Mouse (Mus musculus) forebrain, embryonic 13.5 days (tissue): ENCODE measurements around the gene Tdgf1. TPM values are rescaled to one million over a fixed set of nuclear protein-coding genes. Genes with fewer than 3 reads are reported as not detected.

Experiments used
- ATAC-seq: fragments of 200-750 bp; cut with Nextera tagmentation; 2 replicates; pipeline ENCODE4 v1.8.0; 2017
- H3K27ac ChIP-seq: fragments of 300-500 bp; sonication (generic); 2 replicates; pipeline ENCODE4 v1.5.1; 2015; ENCODE audit warnings: inconsistent platforms, mild to moderate bottlenecking, moderate library complexity
- H3K27me3 ChIP-seq: fragments of 300-500 bp; sonication (generic); 2 replicates; pipeline ENCODE4 v1.6.1; 2015; ENCODE audit warnings: mild to moderate bottlenecking, inconsistent platforms
- H3K36me3 ChIP-seq: fragments of 300-500 bp; sonication (generic); 2 replicates; pipeline ENCODE4 v1.6.1; 2015; ENCODE audit warnings: mild to moderate bottlenecking, inconsistent platforms; ENCODE audit not compliant: poor library complexity, severe bottlenecking
- H3K4me1 ChIP-seq: fragments of 300-500 bp; sonication (generic); 2 replicates; pipeline ENCODE4 v1.6.1; 2015; ENCODE audit warnings: inconsistent platforms
- H3K4me2 ChIP-seq: fragments of 300-500 bp; sonication (generic); 2 replicates; pipeline ENCODE4 v1.6.1; 2015; ENCODE audit warnings: inconsistent platforms, mild to moderate bottlenecking, moderate library complexity
- H3K4me3 ChIP-seq: fragments of 300-500 bp; sonication (generic); 2 replicates; pipeline ENCODE4 v1.5.1; 2015; ENCODE audit warnings: mild to moderate bottlenecking, inconsistent platforms
- H3K9ac ChIP-seq: fragments of 300-500 bp; sonication (generic); 2 replicates; pipeline ENCODE4 v1.6.1; 2015; ENCODE audit warnings: mild to moderate bottlenecking, inconsistent platforms
- H3K9me3 ChIP-seq: fragments of 300-500 bp; sonication (generic); replicated peaks from 2 replicates; pipeline ENCODE4 v1.6.1; 2016; ENCODE audit warnings: inconsistent platforms
- WGBS: fragments of 180-500 bp; shearing (Covaris S2); methylation state at CpG from one replicate; pipeline ENCODE4 v1.1.7; 2015; 5-methylcytosine and 5-hydroxymethylcytosine counted together
- polyA plus RNA-seq: library from polyadenylated mRNA; unstranded; fragments of >200 nt; fragmentation: Nextera tagmentation; extraction: Ambion mirVana; gene quantifications from 2 replicates; pipeline ENCODE4 v1.2.1, GENCODE M21; 2015

Tdgf1 gene
- polyA plus RNA-seq: not detected in 2 replicates

DNA sequence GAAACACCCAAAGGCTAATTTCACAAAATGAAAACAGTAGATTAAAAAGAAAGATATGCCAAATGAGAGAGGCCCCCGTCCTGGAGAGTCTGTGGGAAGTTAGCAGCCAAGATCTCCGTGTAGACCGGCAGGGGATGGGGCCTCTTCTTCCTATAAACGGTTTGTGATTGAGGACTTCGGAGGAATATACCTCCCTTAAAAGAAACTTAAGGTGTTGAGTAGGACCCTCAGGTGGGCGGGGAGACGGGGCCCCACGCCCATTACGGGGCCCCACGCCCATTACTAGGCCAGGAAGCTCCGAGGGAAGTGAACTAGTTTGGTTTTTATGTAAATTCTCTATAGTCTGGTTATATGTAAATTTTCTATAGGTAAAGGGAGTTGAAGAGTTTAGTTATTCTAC, at the start of gene Tdgf1:
Tdgf1 (minus strand) TSS at position 233 of the 400 bp plus-strand sequence.
- Histone ChIP-seq H3K9me3 (no peaks in the 10 kb centered on the region), H3K9ac (no peak within 1 kb of the TSS), H3K4me1 (peaks cover 16% of the 10 kb centered on the region; the same call in 1 of the 2 replicates), H3K36me3 (no peaks in the 10 kb centered on the region), H3K27ac (no peak within 1 kb of the TSS), H3K4me3 (no peak within 1 kb of the TSS), H3K4me2 (peak within 1 kb of the TSS; percentile 26), H3K27me3 (peaks cover 42% of the 10 kb centered on the region)
- WGBS: 16% methylated on average over 11 of the region's 11 CpGs
- ATAC-seq: no peak

GRCm38 (mm10) chr9:110994716-110995172, 48.8 kb upstream of the Tdgf1 start:
- Histone ChIP-seq H3K27me3 (no peaks in the 10 kb centered on the region), H3K4me3 (peak overlapping the region; percentile 46), H3K36me3 (no peaks in the 10 kb centered on the region), H3K4me2 (peak overlapping the region; percentile 56), H3K9me3 (no peaks in the 10 kb centered on the region), H3K9ac (peak overlapping the region; percentile 47; the same call in 1 of the 2 replicates), H3K27ac (peak overlapping the region; percentile 40), H3K4me1 (no peaks in the 10 kb centered on the region)
- ATAC-seq: peak; percentile 95
- WGBS: 11% methylated on average over 13 of the region's 13 CpGs

DNA sequence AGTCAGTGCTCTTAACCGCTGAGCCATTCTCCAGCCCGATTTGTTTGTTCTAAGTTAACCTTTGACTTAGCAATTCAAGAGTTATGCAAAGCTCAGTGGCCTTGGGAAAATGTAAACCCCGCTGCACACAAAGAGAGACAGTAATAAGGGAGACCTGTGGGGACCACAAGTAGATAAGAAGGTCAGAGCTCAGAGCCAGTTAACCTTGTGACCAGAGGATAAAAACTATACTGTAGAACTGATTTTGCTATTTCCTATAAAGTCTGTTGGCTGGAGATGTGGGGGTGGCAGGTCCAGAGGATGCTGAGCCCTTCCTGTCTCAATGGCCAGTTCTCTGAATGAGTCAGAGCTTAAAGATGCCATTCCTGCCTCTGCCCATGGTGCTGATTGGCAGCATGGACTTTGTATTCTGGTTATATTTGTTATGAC, 47.3 kb upstream of the Tdgf1 start:
- H3K4me1 ChIP-seq: no peaks in the 10 kb centered on the region
- no peak overlapping the region for H3K4me2 ChIP-seq
- no peaks in the 10 kb centered on the region for H3K27me3 ChIP-seq
- no peak overlapping the region for H3K4me3 ChIP-seq
- no peak for ATAC-seq
- no peak overlapping the region for H3K27ac ChIP-seq
- H3K9me3 ChIP-seq: no peaks in the 10 kb centered on the region
- H3K9ac ChIP-seq: no peak overlapping the region
- H3K36me3 ChIP-seq: no peaks in the 10 kb centered on the region
- WGBS: 51% methylated on average over 3 of the region's 3 CpGs

- no peak within 1 kb of the TSS for H3K27ac ChIP-seq
- no peak within 1 kb of the TSS for H3K9ac ChIP-seq
- H3K27me3 ChIP-seq: no peaks in the 10 kb centered on the region
- WGBS: 70% methylated on average over 6 of the region's 6 CpGs
- no peaks in the 10 kb centered on the region for H3K9me3 ChIP-seq
- H3K4me1 ChIP-seq: no peaks in the 10 kb centered on the region
- no peak within 1 kb of the TSS for H3K4me3 ChIP-seq
- no peaks in the 10 kb centered on the region for H3K36me3 ChIP-seq
- H3K4me2 ChIP-seq: no peak within 1 kb of the TSS
- no peak for ATAC-seq
Observed at GRCm38 (mm10) chr9:110990204-110990603, 44.2 kb upstream of the Tdgf1 start, which contains the start of gene Rtp3. TSS of gene Rtp3 (minus strand) at chr9:110990583.

DNA sequence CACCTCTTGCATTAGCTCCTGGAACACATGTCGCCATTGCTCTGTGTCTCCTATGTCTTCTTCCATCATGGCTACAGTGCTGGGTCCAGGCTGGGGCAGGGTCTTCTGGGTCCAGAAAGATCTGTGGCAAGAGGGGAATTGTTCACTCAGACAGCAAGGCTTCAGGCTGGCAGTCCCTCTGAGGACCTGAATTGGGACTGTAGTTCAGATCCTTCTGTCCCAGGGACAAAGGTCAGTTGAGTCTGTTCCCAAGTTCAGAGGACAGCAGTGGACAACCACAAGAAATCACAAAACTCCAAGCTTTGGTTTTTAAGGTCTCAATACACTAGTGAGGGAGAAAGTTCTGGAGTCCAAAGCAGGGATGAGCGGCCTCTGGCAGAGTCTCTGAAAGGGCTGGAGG, 43.6 kb upstream of the Tdgf1 start:
- Histone ChIP-seq H3K9ac (no peak overlapping the region), H3K9me3 (no peaks in the 10 kb centered on the region), H3K27me3 (no peaks in the 10 kb centered on the region), H3K4me1 (no peaks in the 10 kb centered on the region), H3K36me3 (no peaks in the 10 kb centered on the region), H3K4me3 (no peak overlapping the region), H3K27ac (no peak overlapping the region), H3K4me2 (no peak overlapping the region)
- 95% methylated on average over 2 of the region's 2 CpGs for WGBS
- ATAC-seq: no peak

- no peaks in the 10 kb centered on the region for H3K27me3 ChIP-seq
- no peak for ATAC-seq
- no peak overlapping the region for H3K27ac ChIP-seq
- H3K36me3 ChIP-seq: no peaks in the 10 kb centered on the region
- H3K4me1 ChIP-seq: no peaks in the 10 kb centered on the region
- H3K4me3 ChIP-seq: no peak overlapping the region
- H3K9me3 ChIP-seq: no peaks in the 10 kb centered on the region
- WGBS: 66% methylated on average over 4 of the region's 4 CpGs
- H3K9ac ChIP-seq: no peak overlapping the region
- no peak overlapping the region for H3K4me2 ChIP-seq
Observed at GRCm38 (mm10) chr9:110989141-110989540, 43.2 kb upstream of the Tdgf1 start.

DNA sequence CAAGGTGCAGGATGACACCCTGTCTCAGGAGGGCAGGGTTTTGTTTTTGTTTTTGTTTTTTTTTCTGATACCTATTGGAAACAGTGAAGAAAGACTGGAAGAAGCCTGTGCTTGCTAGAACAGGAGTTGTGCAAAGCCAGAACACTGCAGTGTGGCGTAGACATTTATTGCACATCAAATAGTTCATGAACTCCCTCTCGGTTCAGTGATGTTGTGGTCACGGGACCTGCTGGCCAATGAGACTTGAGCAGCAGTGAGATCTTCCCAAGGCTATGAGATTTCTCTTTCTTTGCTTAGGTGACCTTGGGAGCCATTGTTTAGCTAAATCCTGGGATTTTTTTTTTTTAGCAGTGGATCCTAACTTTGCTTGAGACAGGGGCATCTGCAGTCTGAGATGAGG, 42.1 kb upstream of the Tdgf1 start:
- H3K36me3 ChIP-seq: no peaks in the 10 kb centered on the region
- no peak overlapping the region for H3K4me3 ChIP-seq
- H3K9me3 ChIP-seq: no peaks in the 10 kb centered on the region
- H3K27me3 ChIP-seq: no peaks in the 10 kb centered on the region
- no peaks in the 10 kb centered on the region for H3K4me1 ChIP-seq
- H3K27ac ChIP-seq: no peak overlapping the region
- ATAC-seq: no peak
- no peak overlapping the region for H3K4me2 ChIP-seq
- H3K9ac ChIP-seq: no peak overlapping the region
- 87% methylated on average over 3 of the region's 3 CpGs for WGBS

GRCm38 (mm10) chr9:110987331-110987730, 41.4 kb upstream of the Tdgf1 start:
- H3K36me3 ChIP-seq: no peaks in the 10 kb centered on the region
- no peak overlapping the region for H3K27ac ChIP-seq
- H3K9me3 ChIP-seq: no peaks in the 10 kb centered on the region
- no peaks in the 10 kb centered on the region for H3K27me3 ChIP-seq
- no peak overlapping the region for H3K4me3 ChIP-seq
- no peak overlapping the region for H3K9ac ChIP-seq
- ATAC-seq: no peak
- H3K4me2 ChIP-seq: no peak overlapping the region
- 76% methylated on average over 4 of the region's 4 CpGs for WGBS
- H3K4me1 ChIP-seq: no peaks in the 10 kb centered on the region

DNA sequence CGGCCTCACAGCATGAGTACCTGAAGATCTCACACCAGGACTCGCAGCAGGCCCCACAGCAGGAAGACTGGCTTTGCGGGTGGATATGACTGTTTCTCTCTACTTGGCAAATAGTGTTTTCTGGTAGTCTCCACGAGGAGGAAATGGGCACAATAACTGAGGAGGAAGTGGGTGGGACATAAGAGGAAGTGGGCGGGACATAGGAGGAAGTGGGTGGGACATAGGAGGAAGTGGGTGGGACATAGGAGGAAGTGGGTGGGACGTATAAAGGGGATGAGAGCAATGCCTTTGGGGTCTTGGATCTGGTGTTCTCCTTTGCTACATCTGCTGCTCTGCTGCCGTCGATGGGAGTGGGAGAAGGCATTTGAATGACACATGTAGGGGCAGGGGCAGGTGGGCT, 40.0 kb upstream of the Tdgf1 start:
- no peaks in the 10 kb centered on the region for H3K4me1 ChIP-seq
- no peak overlapping the region for H3K9ac ChIP-seq
- H3K4me2 ChIP-seq: no peak overlapping the region
- no peak overlapping the region for H3K4me3 ChIP-seq
- no peak overlapping the region for H3K27ac ChIP-seq
- WGBS: 89% methylated on average over 8 of the region's 8 CpGs
- H3K9me3 ChIP-seq: no peaks in the 10 kb centered on the region
- H3K27me3 ChIP-seq: no peaks in the 10 kb centered on the region
- no peak for ATAC-seq
- H3K36me3 ChIP-seq: no peaks in the 10 kb centered on the region

DNA sequence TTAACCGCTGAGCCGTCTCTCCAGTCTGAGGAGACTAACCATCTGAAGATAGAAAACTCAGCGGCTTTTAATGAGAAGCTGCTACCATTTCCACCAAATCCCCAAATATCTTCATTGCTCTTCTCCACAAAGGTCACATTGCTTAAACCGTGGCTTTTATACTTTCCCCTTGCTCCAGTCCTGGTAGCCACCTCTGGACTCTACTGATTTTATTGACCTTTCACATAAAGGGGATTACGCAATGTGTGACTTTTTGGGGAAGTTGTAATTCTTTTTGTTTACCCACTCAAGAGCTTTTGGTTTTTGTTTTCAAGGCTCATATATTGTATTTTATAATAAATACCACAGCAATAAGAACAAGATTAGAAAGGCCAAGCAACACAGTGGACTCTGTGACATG, 39.6 kb upstream of the Tdgf1 start:
- Histone ChIP-seq H3K27me3 (no peaks in the 10 kb centered on the region), H3K9me3 (no peaks in the 10 kb centered on the region), H3K27ac (no peak overlapping the region), H3K4me1 (no peaks in the 10 kb centered on the region), H3K9ac (no peak overlapping the region), H3K36me3 (no peaks in the 10 kb centered on the region), H3K4me2 (no peak overlapping the region), H3K4me3 (no peak overlapping the region)
- 92% methylated on average over 5 of the region's 5 CpGs for whole genome bisulfite sequencing
- no peak for ATAC-seq

- no peak for ATAC-seq
- WGBS: 92% methylated on average over 9 of the region's 9 CpGs
- Histone ChIP-seq H3K4me3 (no peak overlapping the region), H3K4me2 (no peak overlapping the region), H3K4me1 (no peaks in the 10 kb centered on the region), H3K36me3 (no peaks in the 10 kb centered on the region), H3K27ac (no peak overlapping the region), H3K9me3 (no peaks in the 10 kb centered on the region), H3K9ac (no peak overlapping the region), H3K27me3 (no peaks in the 10 kb centered on the region)
Observed at GRCm38 (mm10) chr9:110984096-110984495, 38.1 kb upstream of the Tdgf1 start.

GRCm38 (mm10) chr9:110982351-110982750, 36.4 kb upstream of the Tdgf1 start:
- Histone ChIP-seq H3K27me3 (no peaks in the 10 kb centered on the region), H3K36me3 (no peaks in the 10 kb centered on the region), H3K9me3 (no peaks in the 10 kb centered on the region), H3K4me1 (no peaks in the 10 kb centered on the region), H3K27ac (no peak overlapping the region), H3K9ac (no peak overlapping the region), H3K4me2 (no peak overlapping the region), H3K4me3 (no peak overlapping the region)
- WGBS: 67% methylated on average over 4 of the region's 4 CpGs
- no peak for ATAC-seq

DNA sequence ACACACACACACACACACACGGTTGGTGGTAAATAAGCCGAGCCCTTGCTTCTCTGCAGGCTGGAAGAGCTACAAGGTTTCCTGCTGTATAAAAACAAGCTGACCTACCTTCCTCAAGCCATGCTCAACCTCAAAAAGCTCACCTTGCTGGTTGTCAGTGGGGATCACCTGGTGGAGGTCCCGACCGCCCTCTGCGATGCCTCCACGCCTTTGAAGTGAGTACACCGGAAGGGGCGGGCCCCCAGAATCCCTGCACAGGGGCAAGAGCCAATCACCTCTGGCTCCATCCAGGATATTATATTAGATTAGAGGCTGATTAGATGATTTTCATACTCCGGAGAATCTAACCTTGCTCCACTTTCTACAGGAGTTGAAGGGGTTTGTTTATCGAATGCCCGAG, 33.5 kb upstream of the Tdgf1 start:
- Histone ChIP-seq H3K4me3 (no peak overlapping the region), H3K36me3 (no peaks in the 10 kb centered on the region), H3K9me3 (no peaks in the 10 kb centered on the region), H3K4me1 (no peaks in the 10 kb centered on the region), H3K27me3 (no peaks in the 10 kb centered on the region), H3K4me2 (no peak overlapping the region), H3K27ac (no peak overlapping the region), H3K9ac (no peak overlapping the region)
- WGBS: 96% methylated on average over 11 of the region's 11 CpGs
- no peak for ATAC-seq
